Mouse (Mus musculus) v-Abl transformed pro-B cells (cell line): ENCODE measurements at regions not wholly inside any gene's neighbourhood (a gene's known extent, or its start where the extent isn't known, plus 50 kb on each side); places are given as distances from the start of the nearest gene placed in this dataset.

Experiments used
- in situ Hi-C, 2 experiments: fragments of 400-800 bp; cut with MboI; formaldehyde crosslinking; loops; one replicate each; pipeline ENCODE4 v1.15.1; 2025; ENCODE audit not compliant: unreplicated experiment in 2 of 2

- in situ Hi-C loops, result no loop called here
These were observed 133.2 kb downstream of the Tex29 start for GRCm38 (mm10) chr8:11973436-11973835.

- in situ Hi-C loops, result no loop called here
These were observed 136.8 kb downstream of the Tex29 start for GRCm38 (mm10) chr8:11977121-11977520.

DNA sequence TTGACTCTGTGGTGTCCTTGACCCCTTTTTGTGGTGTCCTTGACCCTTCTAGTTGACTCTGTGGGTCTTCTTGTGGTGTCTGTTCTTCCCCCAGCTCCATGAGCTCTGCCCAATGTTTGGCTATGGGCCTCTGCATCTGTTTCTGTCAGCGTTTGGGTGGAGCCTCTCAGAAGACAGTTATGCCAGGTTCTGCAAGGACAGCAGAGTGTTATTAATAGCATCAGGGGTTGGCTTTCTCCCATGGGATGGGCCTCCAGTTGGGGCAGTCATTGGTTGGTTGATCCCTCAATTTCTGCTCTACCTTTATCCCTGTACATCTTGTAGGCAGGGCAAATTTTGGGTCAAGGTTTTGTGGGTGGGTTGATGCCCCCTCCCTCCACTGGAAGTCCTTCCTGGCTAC, 138.8 kb downstream of the Tex29 start:
- in situ Hi-C loops, result no loop called here

GRCm38 (mm10) chr8:11981458-11981857, 141.2 kb downstream of the Tex29 start:
- in situ Hi-C loops, result no loop called here

DNA sequence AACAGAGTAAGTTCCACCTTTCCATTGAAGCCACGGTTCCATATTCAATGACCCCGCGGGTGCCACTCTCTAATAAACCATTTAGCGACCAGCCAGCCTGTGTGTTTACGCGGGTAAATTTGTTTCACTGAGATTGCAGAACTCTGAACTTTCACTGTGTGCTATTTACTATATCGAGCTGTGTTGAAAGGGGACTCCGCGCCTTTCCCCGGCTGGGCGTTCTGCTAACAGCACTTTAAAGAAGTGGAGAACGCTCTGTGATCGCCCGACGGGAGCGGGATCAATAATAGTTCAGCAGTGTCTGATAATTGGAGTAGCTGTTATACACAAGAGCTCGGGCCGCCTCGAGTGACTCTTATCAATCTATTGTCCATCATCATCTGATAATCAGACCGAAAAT, 149.8 kb downstream of the Tex29 start:
- in situ Hi-C loops, result no loop called here

DNA sequence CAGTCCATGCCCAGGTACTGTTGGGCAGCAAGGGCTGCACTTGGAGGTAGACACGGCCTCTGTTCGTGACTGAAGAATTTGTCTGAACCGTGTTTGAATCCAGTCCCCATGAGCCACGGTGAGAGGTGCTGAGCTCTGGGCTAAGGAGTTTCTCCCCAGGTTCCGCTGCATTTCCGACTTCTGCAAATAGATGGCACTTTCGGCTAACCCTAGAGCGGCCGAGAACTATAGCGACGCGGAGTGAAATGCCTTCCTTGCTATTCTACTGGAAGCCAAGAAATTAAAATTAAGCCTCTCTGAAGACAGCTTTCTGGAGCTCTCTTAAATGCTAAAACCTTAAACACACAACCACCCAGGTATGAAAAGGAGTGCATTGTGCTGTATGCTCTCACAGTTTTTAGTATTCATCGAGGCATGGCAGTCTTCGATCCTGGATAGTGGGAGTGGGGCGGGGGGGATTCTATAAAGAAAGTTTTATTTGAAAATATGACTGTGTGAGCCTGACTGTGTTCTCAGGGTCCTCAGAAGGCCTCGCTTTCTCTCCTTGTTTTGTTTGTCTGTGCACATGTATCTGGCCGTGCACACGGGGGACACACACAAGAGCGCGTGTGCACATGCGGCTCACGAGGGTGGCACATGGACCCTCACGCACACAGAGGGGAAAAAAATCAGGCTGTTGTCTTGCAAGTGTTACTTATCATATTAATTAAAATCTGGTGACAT, 159.6 kb downstream of the Tex29 start:
- in situ Hi-C loops, result no loop called here

- in situ Hi-C loops, result no loop called here
These were observed 160.2 kb downstream of the Tex29 start for GRCm38 (mm10) chr8:12000459-12000789.

DNA sequence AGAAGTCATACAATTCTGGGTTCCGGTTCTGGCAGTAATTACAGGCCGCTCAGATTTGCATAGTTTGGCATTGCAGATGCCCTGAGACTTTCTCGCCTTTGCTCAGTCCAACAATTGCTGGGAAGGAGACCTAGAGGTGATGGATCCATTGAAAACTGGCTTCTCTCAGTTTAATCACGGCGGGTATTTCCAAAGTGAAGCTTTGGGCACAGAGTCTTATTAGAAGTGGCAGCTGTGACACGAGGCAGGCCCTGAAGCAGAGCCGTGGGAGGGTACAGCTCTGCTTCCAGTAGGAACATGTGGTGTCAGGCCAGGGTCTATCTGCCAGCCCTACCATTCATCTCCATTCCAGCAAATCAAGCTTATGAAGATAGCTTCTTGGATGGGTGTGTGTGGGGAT, 164.0 kb downstream of the Tex29 start:
- in situ Hi-C loops, result no loop called here

GRCm38 (mm10) chr8:12012769-12013168, 172.5 kb downstream of the Tex29 start:
- in situ Hi-C loops, result no loop called here

DNA sequence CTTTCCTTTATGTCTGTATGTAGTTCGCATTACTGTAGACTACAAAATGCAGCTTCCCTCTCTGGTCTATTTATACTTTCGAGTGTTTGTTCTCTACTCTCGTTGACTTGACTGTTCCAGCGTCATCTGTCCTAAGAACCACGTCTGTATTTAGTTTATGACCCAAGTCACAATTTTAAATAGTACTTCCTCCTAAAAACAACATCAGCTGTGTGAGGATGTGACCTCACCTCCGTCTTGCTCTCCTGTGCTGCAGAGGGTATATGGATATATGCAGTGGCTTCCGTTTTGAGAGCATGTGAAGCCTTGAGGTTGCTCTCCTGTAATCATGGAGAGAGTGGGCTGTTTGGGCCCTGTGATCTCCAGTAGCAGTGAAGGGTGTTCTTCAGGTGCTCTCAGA, 177.5 kb downstream of the Tex29 start:
- in situ Hi-C loops, result no loop called here

- in situ Hi-C loops, result no loop called here
These were observed 179.0 kb downstream of the Tex29 start for GRCm38 (mm10) chr8:12019272-12019671.

- in situ Hi-C loops, result no loop called here
These were observed 183.6 kb downstream of the Tex29 start for GRCm38 (mm10) chr8:12023669-12024390.

DNA sequence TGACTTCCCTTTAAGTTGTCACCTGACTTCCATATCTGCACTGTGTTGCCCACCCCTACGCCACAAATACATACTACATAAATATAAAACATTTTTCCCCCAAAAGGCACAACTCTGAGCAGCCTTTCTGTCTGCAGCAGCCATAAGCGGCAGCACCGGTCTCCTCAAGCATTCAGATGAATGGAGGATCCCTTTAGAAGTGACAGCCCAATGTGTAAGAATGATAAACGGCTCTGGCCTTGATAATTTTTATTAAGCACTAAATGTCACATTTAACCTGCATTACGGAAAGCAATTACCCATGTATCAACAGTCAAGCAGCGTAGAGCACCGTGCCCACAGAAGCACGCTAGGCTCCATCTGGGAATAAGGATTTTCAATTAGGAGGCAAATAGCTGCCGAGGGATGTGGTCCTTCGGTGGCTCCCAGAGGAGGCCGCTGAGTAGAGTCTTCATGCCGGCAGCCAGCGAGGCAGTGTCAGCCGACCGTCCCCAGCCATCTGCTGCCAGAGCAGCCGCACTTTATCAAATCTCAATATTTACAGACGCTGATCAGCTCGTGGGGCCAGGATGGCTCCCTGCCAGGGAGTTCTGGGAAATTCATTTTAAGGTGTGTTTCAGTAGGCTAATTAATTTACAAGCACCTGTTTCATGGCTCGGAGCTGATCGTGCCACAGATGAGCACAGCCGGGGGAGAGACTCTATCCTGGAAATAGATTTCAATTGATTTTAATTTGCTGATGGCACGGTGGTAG, 190.3 kb downstream of the Tex29 start:
- in situ Hi-C loops, result no loop called here

DNA sequence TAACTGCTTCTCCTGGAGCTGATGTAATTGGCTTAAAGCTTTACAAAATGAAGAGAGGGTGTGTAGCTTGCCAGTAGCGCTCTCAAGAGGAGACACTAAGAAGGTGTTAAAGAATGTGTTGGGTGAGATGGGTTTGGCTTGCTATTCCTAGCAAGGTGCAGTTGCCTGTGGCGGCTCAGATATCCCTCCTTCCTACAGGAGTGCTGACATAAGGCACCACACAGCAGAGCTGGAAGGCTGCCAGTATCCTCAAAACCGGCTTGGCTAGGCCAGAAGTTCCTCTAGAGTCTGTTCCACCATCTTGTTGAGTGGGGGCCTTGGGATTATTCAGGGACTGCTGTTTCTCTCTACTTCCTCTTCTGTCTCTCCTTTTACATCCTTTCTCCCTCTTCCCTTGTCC, 191.5 kb downstream of the Tex29 start:
- in situ Hi-C loops, result no loop called here

GRCm38 (mm10) chr8:12032386-12032785, 192.1 kb downstream of the Tex29 start:
- in situ Hi-C loops, result no loop called here

DNA sequence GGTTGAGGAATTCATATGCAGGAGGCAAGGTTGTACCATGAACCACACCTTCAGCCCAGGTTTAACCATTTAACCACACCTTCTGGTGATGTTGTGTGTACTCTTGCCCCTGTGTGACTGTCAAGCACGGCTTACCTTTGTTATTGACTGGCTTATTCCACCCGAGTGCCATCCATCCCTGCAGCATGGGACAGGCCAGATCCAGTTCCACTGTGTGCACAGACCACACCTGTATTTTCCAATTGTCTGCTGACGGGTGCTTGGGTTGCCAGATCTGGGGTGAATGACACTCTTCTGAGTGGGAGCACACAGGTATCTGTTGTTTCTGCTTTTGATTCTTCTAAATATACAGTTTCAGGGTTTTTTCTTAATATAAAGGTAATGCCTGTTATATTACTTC, 196.1 kb downstream of the Tex29 start:
- in situ Hi-C loops, result no loop called here

DNA sequence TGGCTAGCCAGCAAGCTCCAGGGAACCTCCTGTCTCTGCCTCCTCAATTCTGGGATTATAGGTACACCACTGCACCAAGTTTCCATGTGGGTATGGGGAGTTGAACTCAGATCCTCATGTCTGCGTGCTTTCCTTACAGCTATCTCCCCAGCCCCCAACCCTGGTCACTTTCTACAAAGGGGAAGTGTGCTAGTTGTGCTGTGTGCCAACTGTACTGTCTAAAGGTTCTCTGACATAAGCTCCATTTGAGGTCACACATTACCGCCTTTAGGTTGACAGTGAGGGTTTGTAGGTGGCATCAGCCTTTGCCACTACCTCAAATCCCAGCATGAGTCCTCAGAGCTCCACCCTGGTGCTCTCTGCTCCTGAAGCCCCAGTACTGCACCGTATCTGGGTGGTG, 200.7 kb downstream of the Tex29 start:
- in situ Hi-C loops, result no loop called here

DNA sequence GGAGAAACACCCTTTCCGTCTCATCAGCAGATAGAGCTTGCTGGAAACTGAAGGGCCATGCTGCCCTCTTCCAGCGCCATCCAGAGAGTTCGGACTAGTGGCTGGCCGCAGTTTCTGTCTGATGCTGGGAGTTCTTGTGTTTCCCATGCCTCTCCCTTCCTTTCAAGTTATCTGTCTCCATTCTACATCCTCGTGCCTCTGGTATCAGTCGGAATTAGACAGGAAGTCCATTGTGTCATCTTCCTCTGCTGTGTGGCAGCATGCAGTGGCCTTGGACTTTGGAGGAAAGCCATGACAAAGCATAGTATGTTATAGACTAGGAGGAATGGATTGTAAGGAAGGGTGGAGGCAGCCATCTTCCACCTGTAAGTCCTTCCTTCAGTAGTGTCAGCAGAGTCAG, 201.4 kb downstream of the Tex29 start:
- in situ Hi-C loops, result no loop called here

DNA sequence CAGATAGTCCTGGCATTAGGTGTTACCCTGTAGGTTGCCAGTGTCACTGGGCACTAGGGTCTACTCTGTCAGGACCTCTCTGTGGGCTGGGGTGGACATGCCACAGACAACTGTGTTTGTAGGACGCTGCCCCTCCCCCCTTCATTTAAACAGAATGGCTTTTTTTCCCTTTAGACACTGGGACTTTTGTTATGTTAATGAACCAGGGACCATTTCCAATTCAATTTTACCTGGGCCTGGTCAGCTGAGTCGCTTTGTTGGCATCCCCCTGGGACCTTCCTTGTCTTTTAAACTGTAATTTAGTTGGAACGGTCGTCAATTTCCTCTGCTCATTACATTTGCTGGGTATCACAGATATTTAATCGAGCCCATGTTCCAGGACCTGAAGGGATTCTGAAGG, 210.6 kb downstream of the Tex29 start:
- in situ Hi-C loops, result no loop called here

DNA sequence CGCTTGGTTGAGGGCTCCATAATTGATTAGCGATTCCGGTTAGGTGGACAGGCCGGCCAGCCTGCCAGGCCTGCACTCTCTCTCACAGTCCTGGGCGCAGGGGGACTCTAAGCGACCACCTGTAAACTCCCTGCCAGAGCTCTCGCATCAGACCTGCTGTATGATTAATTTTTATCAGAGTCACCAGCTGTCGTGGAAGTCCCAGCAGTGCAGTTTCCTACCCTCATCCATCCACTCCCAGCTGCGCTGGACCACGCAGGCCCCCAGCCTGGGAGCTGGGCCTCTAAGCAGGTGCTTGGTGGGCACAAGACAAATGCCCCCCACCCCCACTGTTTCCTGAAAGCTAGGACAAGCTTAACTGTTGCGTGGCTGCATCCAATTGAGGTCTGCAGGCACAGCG, 211.1 kb downstream of the Tex29 start:
- in situ Hi-C loops, result no loop called here

DNA sequence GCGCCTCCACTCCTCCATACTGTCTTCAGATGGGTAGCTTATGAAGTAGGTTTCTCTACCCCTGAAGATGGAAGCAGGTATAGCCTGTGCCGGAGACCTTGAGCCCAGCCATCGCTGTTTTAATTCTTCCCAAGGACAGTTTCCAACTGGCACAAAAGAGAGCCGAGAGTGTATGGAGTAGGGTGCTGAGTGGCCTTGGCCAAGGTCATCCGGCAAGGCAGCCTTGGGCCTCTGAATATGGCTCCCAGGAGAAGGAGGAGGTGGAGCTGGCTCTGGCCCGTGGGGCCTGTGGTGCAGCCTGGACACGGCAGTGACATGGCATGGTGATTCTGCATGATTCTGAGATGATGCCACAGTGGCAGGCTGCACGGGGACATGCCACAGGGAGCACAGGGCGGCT, 215.7 kb downstream of the Tex29 start:
- in situ Hi-C loops, result no loop called here

- in situ Hi-C loops, result no loop called here
These were observed 217.4 kb upstream of the A230072I06Rik start for GRCm38 (mm10) chr8:12061237-12061636.
